Mouse (Mus musculus): ENCODE data around the gene Ppm1j. TPM values are rescaled to one million over a fixed set of nuclear protein-coding genes. Genes with fewer than 3 reads are reported as not detected.

Ppm1j gene
- total and polyA plus RNA-seq, 2 experiments from 2014 or later = 0.22 to 1.3 TPM

DNA sequence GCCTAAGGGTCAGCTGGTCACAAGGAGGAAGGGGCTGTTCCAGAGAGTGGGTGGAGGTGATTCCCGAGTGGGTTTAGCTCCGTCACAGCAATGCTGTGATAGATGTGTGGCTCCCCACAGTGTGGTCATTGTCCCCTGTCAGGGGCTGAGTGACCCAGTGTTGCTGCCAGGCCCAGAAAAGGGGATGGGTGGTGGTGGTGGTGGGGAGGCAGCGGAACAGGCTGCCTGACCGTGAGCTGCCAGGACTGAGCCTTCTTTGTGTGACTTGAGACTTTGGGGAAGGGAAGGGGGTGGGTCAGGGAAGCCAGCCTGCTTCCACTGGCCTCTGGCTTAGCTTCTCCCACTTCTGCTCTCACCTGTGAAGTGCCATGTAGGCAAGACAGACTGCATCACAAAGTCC, 10.2 kb downstream of the Ppm1j start:
- 0 out of 2 replicates have a peak overlapping the region, but pooled peaks have one; percentile 0 for H3K27ac ChIP-seq (ENCODE audit: low read depth, low read length)
- 21% methylated on average over 4 of the region's 4 CpGs for WGBS
- no peak for TF ChIP-seq CTCF (IDR thresholded peaks at IDR 0.05)
- no peak for DNase-seq (ENCODE audit: low spot score)
- no peaks in the 10 kb centered on the region; the same call in 1 of the 2 replicates for H3K4me1 ChIP-seq (ENCODE audit: insufficient read depth, low read length)
- H3K36me3 ChIP-seq (ENCODE audit: insufficient read depth, low read length) = peaks cover 7% of the 10 kb centered on the region; the same call in 1 of the 2 replicates
- 0 out of 2 replicates have a peak, but pooled peaks have one; percentile 6 for ATAC-seq (ENCODE audit: low FRiP score)
- H3K4me2 ChIP-seq (ENCODE audit: low read depth, low read length, poor library complexity, severe bottlenecking) = peak overlapping the region; percentile 97; the same call in 1 of the 2 replicates
- H3K27me3 ChIP-seq (ENCODE audit: insufficient read depth, low read length) = peaks cover 15% of the 10 kb centered on the region; the same call in 1 of the 2 replicates
- no peaks in the 10 kb centered on the region for H3K9me3 ChIP-seq (ENCODE audit: low read length)
- H3K4me3 ChIP-seq (ENCODE audit: low read depth, low read length) = no peak overlapping the region
- 0 out of 2 replicates have a peak overlapping the region, but pooled peaks have one; percentile 14 for H3K9ac ChIP-seq (replicated peaks; ENCODE audit: low read length, poor library complexity, severe bottlenecking)

DNA sequence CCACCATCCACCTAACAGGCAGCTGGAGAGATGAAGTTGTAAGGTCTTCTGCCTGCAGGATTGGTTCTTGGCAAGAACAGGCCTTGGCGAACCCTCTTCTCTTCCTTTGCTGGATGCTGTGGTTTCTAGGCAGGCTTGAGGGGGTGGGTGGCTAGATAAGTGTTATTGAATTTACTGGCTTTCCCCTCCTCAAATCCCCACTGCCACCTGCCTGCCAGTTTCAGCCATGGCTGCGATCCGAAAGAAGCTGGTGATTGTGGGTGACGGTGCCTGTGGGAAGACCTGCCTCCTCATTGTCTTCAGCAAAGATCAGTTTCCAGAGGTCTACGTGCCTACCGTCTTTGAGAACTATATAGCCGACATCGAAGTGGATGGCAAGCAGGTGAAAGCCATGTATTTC, 10.8 kb downstream of the Ppm1j start:
- Histone ChIP-seq H3K9me3 (ENCODE audit: low read length) (no peaks in the 10 kb centered on the region), H3K36me3 (ENCODE audit: insufficient read depth, low read length) (peaks cover 11% of the 10 kb centered on the region), H3K4me2 (ENCODE audit: low read depth, low read length, poor library complexity, severe bottlenecking) (no peak overlapping the region), H3K9ac (replicated peaks; ENCODE audit: low read length, poor library complexity, severe bottlenecking) (no peak overlapping the region), H3K27ac (ENCODE audit: low read depth, low read length) (no peak overlapping the region), H3K4me3 (ENCODE audit: low read depth, low read length) (no peak overlapping the region), H3K4me1 (ENCODE audit: insufficient read depth, low read length) (no peaks in the 10 kb centered on the region; the same call in 1 of the 2 replicates), H3K27me3 (ENCODE audit: insufficient read depth, low read length) (0 out of 2 replicates have a peak, but pooled peaks cover 13% of the 10 kb centered on the region)
- DNase-seq (ENCODE audit: low spot score) (no peak), ATAC-seq (ENCODE audit: low FRiP score) (no peak)
- WGBS = 94% methylated on average over 8 of the region's 8 CpGs
- TF ChIP-seq CTCF (IDR thresholded peaks at IDR 0.05) = no peak

DNA sequence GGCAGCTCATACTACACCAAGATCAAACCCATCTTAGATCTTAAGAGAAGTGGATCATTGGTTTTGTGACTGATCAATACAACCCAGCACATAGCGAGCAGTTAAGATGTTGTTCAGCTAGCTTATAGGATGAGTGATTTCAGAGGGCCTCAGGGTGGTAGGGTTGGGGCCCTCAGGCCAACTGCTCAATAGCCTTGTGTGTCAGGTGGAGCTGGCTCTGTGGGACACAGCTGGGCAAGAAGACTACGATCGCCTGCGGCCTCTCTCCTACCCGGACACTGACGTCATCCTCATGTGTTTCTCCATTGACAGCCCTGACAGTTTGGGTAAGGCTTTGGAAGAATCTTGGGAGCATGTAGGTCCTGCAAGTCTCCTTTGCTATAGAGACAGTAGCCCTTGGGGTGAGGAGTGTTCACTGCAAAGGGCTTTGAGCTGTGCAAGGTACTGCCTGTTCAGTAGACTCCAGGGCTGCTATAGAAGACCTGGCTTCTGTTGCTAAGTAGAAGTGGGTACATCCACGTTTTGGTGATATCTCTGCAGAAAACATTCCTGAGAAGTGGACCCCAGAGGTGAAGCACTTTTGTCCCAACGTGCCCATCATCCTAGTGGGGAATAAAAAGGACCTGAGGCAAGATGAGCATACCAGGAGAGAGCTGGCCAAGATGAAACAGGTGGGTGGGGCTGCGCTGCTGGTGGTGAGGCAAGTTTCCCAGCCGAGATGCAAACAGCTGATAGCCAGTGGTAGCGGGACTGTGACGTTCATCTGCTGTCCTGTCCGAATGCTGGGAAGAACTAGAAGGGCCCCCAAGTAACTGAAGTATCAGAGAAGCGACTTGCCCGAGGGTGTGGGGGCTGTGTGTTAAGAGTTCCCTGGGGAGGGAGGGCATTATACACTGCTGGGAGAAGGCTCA, 11.8 kb downstream of the Ppm1j start:
- TF ChIP-seq CTCF (IDR thresholded peaks at IDR 0.05) = no peak

DNA sequence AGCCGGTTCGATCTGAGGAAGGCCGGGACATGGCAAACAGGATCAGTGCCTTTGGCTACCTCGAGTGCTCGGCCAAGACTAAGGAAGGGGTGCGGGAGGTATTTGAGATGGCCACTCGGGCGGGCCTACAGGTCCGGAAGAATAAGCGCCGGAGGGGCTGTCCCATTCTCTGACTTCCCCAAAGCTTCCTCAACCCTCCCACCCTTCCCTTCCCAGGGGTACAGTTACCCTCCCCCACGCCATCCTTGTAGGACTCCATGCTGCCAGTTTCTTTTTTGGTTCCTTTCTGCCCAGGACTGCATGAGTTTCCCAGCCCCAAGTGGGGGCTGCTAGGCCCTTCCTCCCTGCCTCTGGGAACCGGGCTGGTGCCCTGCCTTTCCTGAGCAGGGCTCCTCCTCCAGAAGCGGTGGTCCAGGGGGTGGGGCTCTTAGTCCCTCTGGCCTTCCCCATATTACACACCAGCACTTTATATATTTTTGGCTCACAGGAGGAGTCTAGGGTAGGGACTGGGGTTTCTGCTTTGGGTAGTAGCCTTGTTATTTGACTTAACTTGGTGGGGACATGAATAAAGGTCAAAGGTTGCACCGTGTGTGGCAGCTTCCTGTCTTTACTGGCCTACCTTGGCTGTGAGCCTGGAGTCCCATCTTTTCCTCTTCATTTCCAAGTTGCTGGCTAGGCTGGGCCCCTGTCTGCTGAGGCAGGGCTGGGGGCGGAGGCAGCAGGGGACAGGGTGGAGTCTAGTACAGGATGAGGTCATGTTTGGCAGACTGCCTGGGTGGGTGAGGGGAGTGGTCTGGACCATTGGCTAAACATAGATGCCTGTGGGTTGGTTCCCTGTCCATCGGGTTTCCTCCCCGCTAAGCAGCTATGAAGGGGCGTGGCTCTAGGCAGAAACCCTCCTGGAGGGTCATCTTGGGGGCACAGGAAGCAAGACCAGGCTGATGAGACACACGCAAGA, 13.3 kb downstream of the Ppm1j start:
- no peak overlapping the region for H3K27ac ChIP-seq (ENCODE audit: low read depth, low read length)
- H3K4me3 ChIP-seq (ENCODE audit: low read depth, low read length) = no peak overlapping the region
- TF ChIP-seq CTCF (IDR thresholded peaks at IDR 0.05) = no peak
- peak; percentile 70 for ATAC-seq (ENCODE audit: low FRiP score)
- H3K27me3 ChIP-seq (ENCODE audit: insufficient read depth, low read length) = 0 out of 2 replicates have a peak, but pooled peaks cover 5% of the 10 kb centered on the region
- H3K36me3 ChIP-seq (ENCODE audit: insufficient read depth, low read length) = peaks cover 18% of the 10 kb centered on the region
- no peak overlapping the region for H3K4me2 ChIP-seq (ENCODE audit: low read depth, low read length, poor library complexity, severe bottlenecking)
- peak; percentile 87 for DNase-seq (ENCODE audit: low spot score)
- no peak overlapping the region for H3K9ac ChIP-seq (replicated peaks; ENCODE audit: low read length, poor library complexity, severe bottlenecking)
- no peaks in the 10 kb centered on the region for H3K9me3 ChIP-seq (ENCODE audit: low read length)
- H3K4me1 ChIP-seq (ENCODE audit: insufficient read depth, low read length) = no peaks in the 10 kb centered on the region
- WGBS = 63% methylated on average over 20 of the region's 20 CpGs

More for the DNA sequence above, 11.8 kb downstream of the Ppm1j start:
- no peak overlapping the region for H3K27ac ChIP-seq (ENCODE audit: low read depth, low read length)
- no peaks in the 10 kb centered on the region; the same call in 1 of the 2 replicates for H3K4me1 ChIP-seq (ENCODE audit: insufficient read depth, low read length)
- H3K27me3 ChIP-seq (ENCODE audit: insufficient read depth, low read length) = 0 out of 2 replicates have a peak, but pooled peaks cover 12% of the 10 kb centered on the region
- H3K36me3 ChIP-seq (ENCODE audit: insufficient read depth, low read length) = peaks cover 15% of the 10 kb centered on the region
- ATAC-seq (ENCODE audit: low FRiP score) (no peak), DNase-seq (ENCODE audit: low spot score) (no peak)
- H3K9me3 ChIP-seq (ENCODE audit: low read length) = no peaks in the 10 kb centered on the region
- H3K4me3 ChIP-seq (ENCODE audit: low read depth, low read length) = no peak overlapping the region
- 79% methylated on average over 15 of the region's 15 CpGs for WGBS
- no peak overlapping the region for H3K9ac ChIP-seq (replicated peaks; ENCODE audit: low read length, poor library complexity, severe bottlenecking)
- H3K4me2 ChIP-seq (ENCODE audit: low read depth, low read length, poor library complexity, severe bottlenecking) = no peak overlapping the region

DNA sequence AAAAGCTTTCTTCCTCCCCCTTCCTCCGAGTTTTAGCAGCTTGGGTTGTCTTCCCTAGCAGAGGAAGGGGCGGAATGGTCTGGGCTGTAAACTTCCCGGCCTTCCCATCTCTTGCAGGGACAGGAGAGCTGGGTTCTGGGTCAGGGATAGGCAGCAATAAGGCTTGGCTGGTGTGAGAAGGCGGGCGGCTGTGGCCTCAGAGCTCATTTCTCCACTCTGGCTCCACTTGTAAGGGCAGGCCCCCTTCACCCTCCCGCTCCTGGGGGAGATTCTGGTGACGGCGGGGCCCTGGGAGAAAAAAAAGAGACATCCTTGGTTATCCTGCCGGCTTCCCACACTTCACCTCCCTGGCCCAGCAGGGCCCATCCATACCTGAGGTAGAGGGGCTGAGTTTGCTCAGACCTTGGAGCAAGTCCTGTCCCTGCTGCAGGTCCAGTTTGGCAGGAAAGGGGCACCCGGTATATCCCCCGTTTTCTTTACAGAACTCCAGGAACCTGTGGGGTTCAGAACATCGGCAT, 14.2 kb downstream of the Ppm1j start:
- no peak overlapping the region for H3K4me3 ChIP-seq (ENCODE audit: low read depth, low read length)
- H3K27me3 ChIP-seq (ENCODE audit: insufficient read depth, low read length) = no peaks in the 10 kb centered on the region
- H3K4me2 ChIP-seq (ENCODE audit: low read depth, low read length, poor library complexity, severe bottlenecking) = no peak overlapping the region
- DNase-seq (ENCODE audit: low spot score) (no peak), ATAC-seq (ENCODE audit: low FRiP score) (no peak)
- H3K9ac ChIP-seq (replicated peaks; ENCODE audit: low read length, poor library complexity, severe bottlenecking) = no peak overlapping the region
- TF ChIP-seq CTCF (IDR thresholded peaks at IDR 0.05) = no peak
- H3K4me1 ChIP-seq (ENCODE audit: insufficient read depth, low read length) = no peaks in the 10 kb centered on the region
- H3K27ac ChIP-seq (ENCODE audit: low read depth, low read length) = no peak overlapping the region
- no peaks in the 10 kb centered on the region for H3K9me3 ChIP-seq (ENCODE audit: low read length)
- H3K36me3 ChIP-seq (ENCODE audit: insufficient read depth, low read length) = peaks cover 24% of the 10 kb centered on the region
- WGBS = 76% methylated on average over 12 of the region's 12 CpGs

All from midbrain, postnatal 0 days (tissue).